Mouse (Mus musculus): ENCODE results near the gene Shc4. TPM values are rescaled to one million over a fixed set of nuclear protein-coding genes. Genes with fewer than 3 reads are reported as not detected.

Gene Shc4
- polyA plus RNA-seq, 1 experiment from 2014 or later = 0.82 TPM

- H3K4me2 ChIP-seq = no peak overlapping the region
- no peak overlapping the region for H3K4me3 ChIP-seq
- no peaks in the 10 kb centered on the region for H3K27me3 ChIP-seq (replicated peaks)
- H3K36me3 ChIP-seq = no peaks in the 10 kb centered on the region
- ATAC-seq = no peak
- H3K27ac ChIP-seq = no peak overlapping the region
- 74% methylated on average over 9 of the region's 9 CpGs for WGBS (ENCODE audit: insufficient replicate concordance)
- no peak overlapping the region for H3K9ac ChIP-seq
- peaks cover 4% of the 10 kb centered on the region; the same call in 1 of the 2 replicates for H3K4me1 ChIP-seq
- H3K9me3 ChIP-seq (replicated peaks) = no peaks in the 10 kb centered on the region
These were observed 42.1 kb downstream of the Shc4 start for GRCm38 (mm10) chr2:125681811-125682210.

- no peaks in the 10 kb centered on the region for H3K36me3 ChIP-seq
- H3K9ac ChIP-seq = peak within 1 kb of the TSS; percentile 85
- H3K4me2 ChIP-seq = peak within 1 kb of the TSS; percentile 92
- no peaks in the 10 kb centered on the region for H3K27me3 ChIP-seq (replicated peaks)
- H3K27ac ChIP-seq = peak within 1 kb of the TSS; percentile 91
- peak within 1 kb of the TSS; percentile 81 for H3K4me3 ChIP-seq
- peaks cover 32% of the 10 kb centered on the region for H3K4me1 ChIP-seq
- peak; percentile 92 for ATAC-seq
- no peaks in the 10 kb centered on the region for H3K9me3 ChIP-seq (replicated peaks)
- under 1% methylated on average over 61 of the region's 79 CpGs for WGBS (ENCODE audit: insufficient replicate concordance)
These were observed 50.9 kb downstream of the Shc4 start, which contains the start of gene Eid1 for GRCm38 (mm10) chr2:125672957-125673631. Gene Eid1 (plus strand): TSS chr2:125673095.

GRCm38 (mm10) chr2:125672568-125672956 lies 51.4 kb downstream of the Shc4 start:
- H3K27me3 ChIP-seq (replicated peaks) = no peaks in the 10 kb centered on the region
- peak; percentile 24 for ATAC-seq
- no peaks in the 10 kb centered on the region for H3K36me3 ChIP-seq
- H3K4me3 ChIP-seq = peak overlapping the region; percentile 81
- peak overlapping the region; percentile 85 for H3K9ac ChIP-seq
- H3K4me1 ChIP-seq = peaks cover 37% of the 10 kb centered on the region
- H3K27ac ChIP-seq = peak overlapping the region; percentile 91
- no peaks in the 10 kb centered on the region for H3K9me3 ChIP-seq (replicated peaks)
- H3K4me2 ChIP-seq = peak overlapping the region; percentile 92
- WGBS (ENCODE audit: insufficient replicate concordance) = 24% methylated on average over 8 of the region's 20 CpGs

GRCm38 (mm10) chr2:125670846-125671245 lies 53.1 kb downstream of the Shc4 start:
- 20% methylated on average over 1 of the region's 1 CpGs for WGBS (ENCODE audit: insufficient replicate concordance)
- Histone ChIP-seq H3K4me2 (no peak overlapping the region), H3K9ac (no peak overlapping the region), H3K27ac (no peak overlapping the region), H3K9me3 (replicated peaks) (no peaks in the 10 kb centered on the region), H3K4me1 (peaks cover 54% of the 10 kb centered on the region), H3K27me3 (replicated peaks) (no peaks in the 10 kb centered on the region), H3K4me3 (no peak overlapping the region), H3K36me3 (no peaks in the 10 kb centered on the region)
- no peak for ATAC-seq

GRCm38 (mm10) chr2:125667721-125668120 lies 56.2 kb downstream of the Shc4 start:
- H3K36me3 ChIP-seq = no peaks in the 10 kb centered on the region
- ATAC-seq = no peak
- H3K27ac ChIP-seq = peak overlapping the region; percentile 75
- peak overlapping the region; percentile 44 for H3K4me2 ChIP-seq
- no peak overlapping the region for H3K4me3 ChIP-seq
- no peaks in the 10 kb centered on the region for H3K9me3 ChIP-seq (replicated peaks)
- no peak overlapping the region for H3K9ac ChIP-seq
- 68% methylated on average over 7 of the region's 7 CpGs for WGBS (ENCODE audit: insufficient replicate concordance)
- peaks cover 62% of the 10 kb centered on the region for H3K4me1 ChIP-seq
- no peaks in the 10 kb centered on the region for H3K27me3 ChIP-seq (replicated peaks)

- Histone ChIP-seq H3K36me3 (no peaks in the 10 kb centered on the region), H3K4me2 (peak overlapping the region; percentile 44), H3K9ac (no peak overlapping the region), H3K4me3 (no peak overlapping the region), H3K9me3 (replicated peaks) (no peaks in the 10 kb centered on the region), H3K27ac (peak overlapping the region; percentile 75), H3K4me1 (peaks cover 61% of the 10 kb centered on the region), H3K27me3 (replicated peaks) (no peaks in the 10 kb centered on the region)
- ATAC-seq = peak; percentile 77
- WGBS (ENCODE audit: insufficient replicate concordance) = 13% methylated on average over 5 of the region's 5 CpGs
These were observed 56.8 kb downstream of the Shc4 start for GRCm38 (mm10) chr2:125667184-125667583.

- Histone ChIP-seq H3K4me1 (peaks cover 62% of the 10 kb centered on the region), H3K36me3 (no peaks in the 10 kb centered on the region), H3K9ac (peak overlapping the region; percentile 24; the same call in 1 of the 2 replicates), H3K27ac (peak overlapping the region; percentile 75), H3K4me3 (no peak overlapping the region), H3K4me2 (peak overlapping the region; percentile 44), H3K9me3 (replicated peaks) (no peaks in the 10 kb centered on the region), H3K27me3 (replicated peaks) (no peaks in the 10 kb centered on the region)
- ATAC-seq = no peak; the same call in 1 of the 2 replicates
- 29% methylated on average over 4 of the region's 4 CpGs for WGBS (ENCODE audit: insufficient replicate concordance)
These were observed 57.3 kb downstream of the Shc4 start for GRCm38 (mm10) chr2:125666668-125667067.

GRCm38 (mm10) chr2:125665909-125666308 lies 58.0 kb downstream of the Shc4 start:
- ATAC-seq = peak; percentile 90
- no peaks in the 10 kb centered on the region for H3K36me3 ChIP-seq
- peak overlapping the region; percentile 24; the same call in 1 of the 2 replicates for H3K9ac ChIP-seq
- H3K4me3 ChIP-seq = no peak overlapping the region
- peak overlapping the region; percentile 75 for H3K27ac ChIP-seq
- WGBS (ENCODE audit: insufficient replicate concordance) = 36% methylated on average over 4 of the region's 4 CpGs
- H3K27me3 ChIP-seq (replicated peaks) = peaks cover 4% of the 10 kb centered on the region; the same call in 1 of the 2 replicates
- peak overlapping the region; percentile 38 for H3K4me2 ChIP-seq
- peaks cover 70% of the 10 kb centered on the region for H3K4me1 ChIP-seq
- H3K9me3 ChIP-seq (replicated peaks) = no peaks in the 10 kb centered on the region

- no peaks in the 10 kb centered on the region for H3K9me3 ChIP-seq (replicated peaks)
- WGBS (ENCODE audit: insufficient replicate concordance) = 74% methylated on average over 5 of the region's 5 CpGs
- H3K9ac ChIP-seq = peak overlapping the region; percentile 20; the same call in 1 of the 2 replicates
- H3K27ac ChIP-seq = peak overlapping the region; percentile 75
- H3K4me3 ChIP-seq = no peak overlapping the region
- peak overlapping the region; percentile 38; the same call in 1 of the 2 replicates for H3K4me2 ChIP-seq
- peak; percentile 45 for ATAC-seq
- peaks cover 76% of the 10 kb centered on the region for H3K4me1 ChIP-seq
- no peaks in the 10 kb centered on the region for H3K36me3 ChIP-seq
- peaks cover 6% of the 10 kb centered on the region; the same call in 1 of the 2 replicates for H3K27me3 ChIP-seq (replicated peaks)
These were observed 58.7 kb downstream of the Shc4 start for GRCm38 (mm10) chr2:125665213-125665612.

GRCm38 (mm10) chr2:125662517-125662916 lies 61.4 kb downstream of the Shc4 start:
- ATAC-seq = no peak
- Histone ChIP-seq H3K9me3 (replicated peaks) (no peaks in the 10 kb centered on the region), H3K9ac (no peak overlapping the region), H3K4me2 (no peak overlapping the region), H3K36me3 (no peaks in the 10 kb centered on the region), H3K4me3 (no peak overlapping the region), H3K4me1 (peaks cover 61% of the 10 kb centered on the region), H3K27me3 (replicated peaks) (peaks cover 6% of the 10 kb centered on the region; the same call in 1 of the 2 replicates), H3K27ac (no peak overlapping the region)
- WGBS (ENCODE audit: insufficient replicate concordance) = 47% methylated on average over 3 of the region's 3 CpGs

- Histone ChIP-seq H3K4me1 (peaks cover 47% of the 10 kb centered on the region), H3K27ac (no peak overlapping the region), H3K9ac (peak overlapping the region; percentile 1; the same call in 1 of the 2 replicates)
These were observed 62.8 kb downstream of the Shc4 start for GRCm38 (mm10) chr2:125661156-125661555.

GRCm38 (mm10) chr2:125660537-125661130 lies 63.3 kb downstream of the Shc4 start:
- 0 out of 2 replicates have a peak, but pooled peaks have one; percentile 10 for ATAC-seq
- Histone ChIP-seq H3K36me3 (no peaks in the 10 kb centered on the region), H3K9ac (peak overlapping the region; percentile 1; the same call in 1 of the 2 replicates), H3K9me3 (replicated peaks) (no peaks in the 10 kb centered on the region), H3K27ac (no peak overlapping the region), H3K4me3 (peak overlapping the region; percentile 4; the same call in 1 of the 2 replicates), H3K4me1 (peaks cover 42% of the 10 kb centered on the region), H3K27me3 (replicated peaks) (peaks cover 6% of the 10 kb centered on the region; the same call in 1 of the 2 replicates), H3K4me2 (peak overlapping the region; percentile 39)
- 35% methylated on average over 20 of the region's 20 CpGs for WGBS (ENCODE audit: insufficient replicate concordance)

More at GRCm38 (mm10) chr2:125661156-125661555, 62.8 kb downstream of the Shc4 start:
- peak overlapping the region; percentile 39 for H3K4me2 ChIP-seq
- no peaks in the 10 kb centered on the region for H3K36me3 ChIP-seq
- peaks cover 6% of the 10 kb centered on the region; the same call in 1 of the 2 replicates for H3K27me3 ChIP-seq (replicated peaks)
- WGBS (ENCODE audit: insufficient replicate concordance) = 75% methylated on average over 4 of the region's 4 CpGs
- no peak for ATAC-seq
- no peak overlapping the region for H3K4me3 ChIP-seq
- no peaks in the 10 kb centered on the region for H3K9me3 ChIP-seq (replicated peaks)

Measured in liver, embryonic 12.5 days (tissue).